Mouse (Mus musculus): ENCODE data around the gene Zmiz1. TPM values are rescaled to one million over a fixed set of nuclear protein-coding genes. Genes with fewer than 3 reads are reported as not detected.
A peak's percentile ranks its signal among the peaks of the same experiment; 100 is the strongest.

Zmiz1 gene
- polyA plus RNA-seq, 1 experiment from 2014 or later, result 44.3 TPM

DNA sequence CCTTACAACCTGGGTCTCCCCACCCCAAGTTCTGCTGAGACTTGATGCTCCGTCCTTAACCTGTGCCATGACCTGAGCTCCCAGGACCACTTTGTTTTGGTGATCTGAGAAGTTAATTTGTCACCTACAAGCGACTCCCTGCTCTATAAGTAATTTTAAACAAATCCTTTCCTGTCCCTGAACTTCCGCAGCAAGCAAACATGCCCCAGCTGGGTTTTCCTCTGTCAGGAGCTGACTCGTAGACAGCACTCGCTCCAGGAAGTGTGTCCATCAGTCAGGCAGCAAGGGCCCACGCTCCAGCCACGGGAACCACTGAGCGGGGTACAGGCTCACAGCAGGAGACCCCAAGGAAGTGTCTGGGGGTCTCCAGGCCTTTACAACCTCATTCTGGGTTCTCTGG is 98.0 kb downstream of the Zmiz1 start:
- 29% methylated on average over 8 of the region's 8 CpGs for WGBS
- no peaks in the 10 kb centered on the region for H3K27me3 ChIP-seq
- peaks cover 68% of the 10 kb centered on the region for H3K4me1 ChIP-seq
- H3K4me3 ChIP-seq, result no peak overlapping the region
- peaks cover 20% of the 10 kb centered on the region for H3K36me3 ChIP-seq
- H3K9ac ChIP-seq, result no peak overlapping the region
- no peaks in the 10 kb centered on the region for H3K9me3 ChIP-seq
- peak overlapping the region; percentile 62 for H3K27ac ChIP-seq
- no peak for ATAC-seq (ENCODE audit: insufficient number of reproducible peaks, insufficient read depth, low FRiP score, low TSS enrichment, low read depth)
- no peak overlapping the region for H3K4me2 ChIP-seq

DNA sequence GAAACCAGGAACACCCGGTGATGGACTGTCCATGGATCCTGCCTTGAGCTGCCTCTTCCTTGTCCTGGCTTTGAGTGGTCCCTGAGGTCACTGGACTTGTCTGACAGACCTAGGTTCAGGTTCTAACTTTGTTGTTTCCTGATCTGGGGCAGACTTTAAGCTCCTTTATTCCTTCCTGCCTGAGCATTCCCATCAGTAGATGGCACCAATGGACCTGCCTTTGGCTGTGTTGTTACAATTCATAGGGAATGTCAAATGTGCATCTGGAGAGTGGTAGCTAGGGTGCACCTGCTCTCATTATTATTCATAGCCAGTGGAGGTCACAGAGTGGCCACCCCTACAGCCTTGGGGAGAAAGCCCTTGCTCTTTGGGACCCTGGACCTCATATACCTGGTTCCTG is 99.5 kb downstream of the Zmiz1 start:
- H3K4me1 ChIP-seq, result peaks cover 65% of the 10 kb centered on the region
- no peaks in the 10 kb centered on the region for H3K9me3 ChIP-seq
- WGBS, result 80% methylated on average over 1 of the region's 1 CpGs
- no peak overlapping the region for H3K27ac ChIP-seq
- H3K36me3 ChIP-seq, result peaks cover 20% of the 10 kb centered on the region
- no peak overlapping the region for H3K4me3 ChIP-seq
- H3K4me2 ChIP-seq, result no peak overlapping the region
- H3K27me3 ChIP-seq, result no peaks in the 10 kb centered on the region
- H3K9ac ChIP-seq, result no peak overlapping the region
- ATAC-seq (ENCODE audit: insufficient number of reproducible peaks, insufficient read depth, low FRiP score, low TSS enrichment, low read depth), result no peak

DNA sequence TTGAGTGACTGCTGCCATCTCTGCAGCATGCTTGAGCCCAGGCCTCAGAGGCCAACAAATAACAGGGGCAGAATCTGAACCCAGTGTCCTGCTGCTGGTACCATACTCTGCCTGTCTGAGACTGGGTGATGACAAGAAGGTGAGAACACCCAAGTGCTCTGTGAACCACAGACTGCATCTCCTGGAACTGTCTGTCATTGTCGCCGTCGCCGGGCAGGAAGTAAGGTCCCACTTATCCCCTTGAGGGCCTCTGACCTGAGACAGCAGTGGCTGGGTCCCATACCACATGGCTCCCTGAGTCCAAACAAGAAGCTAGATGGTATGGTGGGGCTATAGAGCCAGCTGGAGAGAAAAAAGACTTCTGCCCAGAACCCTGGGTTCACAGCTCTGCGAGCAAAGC is 100.9 kb downstream of the Zmiz1 start:
- no peak overlapping the region for H3K4me2 ChIP-seq
- H3K27me3 ChIP-seq, result no peaks in the 10 kb centered on the region
- H3K27ac ChIP-seq, result no peak overlapping the region
- no peak overlapping the region for H3K4me3 ChIP-seq
- H3K4me1 ChIP-seq, result peaks cover 66% of the 10 kb centered on the region
- no peaks in the 10 kb centered on the region for H3K9me3 ChIP-seq
- H3K9ac ChIP-seq, result no peak overlapping the region
- peaks cover 26% of the 10 kb centered on the region for H3K36me3 ChIP-seq
- 80% methylated on average over 5 of the region's 5 CpGs for WGBS
- no peak for ATAC-seq (ENCODE audit: insufficient number of reproducible peaks, insufficient read depth, low FRiP score, low TSS enrichment, low read depth)

GRCm38 (mm10) chr14:25560841-25561240 is 101.9 kb downstream of the Zmiz1 start:
- H3K4me3 ChIP-seq, result no peak overlapping the region
- no peak overlapping the region for H3K4me2 ChIP-seq
- no peaks in the 10 kb centered on the region for H3K9me3 ChIP-seq
- H3K27ac ChIP-seq, result no peak overlapping the region
- no peaks in the 10 kb centered on the region for H3K27me3 ChIP-seq
- H3K9ac ChIP-seq, result 0 out of 2 replicates have a peak overlapping the region, but pooled peaks have one; percentile 2
- H3K36me3 ChIP-seq, result peaks cover 26% of the 10 kb centered on the region
- WGBS, result 92% methylated on average over 3 of the region's 3 CpGs
- H3K4me1 ChIP-seq, result peaks cover 66% of the 10 kb centered on the region
- ATAC-seq (ENCODE audit: insufficient number of reproducible peaks, insufficient read depth, low FRiP score, low TSS enrichment, low read depth), result no peak

- peaks cover 26% of the 10 kb centered on the region for H3K36me3 ChIP-seq
- ATAC-seq (ENCODE audit: insufficient number of reproducible peaks, insufficient read depth, low FRiP score, low TSS enrichment, low read depth), result no peak
- 0 out of 2 replicates have a peak overlapping the region, but pooled peaks have one; percentile 2 for H3K9ac ChIP-seq
- no peaks in the 10 kb centered on the region for H3K9me3 ChIP-seq
- no peaks in the 10 kb centered on the region for H3K27me3 ChIP-seq
- 0 out of 2 replicates have a peak overlapping the region, but pooled peaks have one; percentile 39 for H3K27ac ChIP-seq
- H3K4me3 ChIP-seq, result no peak overlapping the region
- no peak overlapping the region for H3K4me2 ChIP-seq
- H3K4me1 ChIP-seq, result peaks cover 64% of the 10 kb centered on the region
- WGBS, result 15% methylated on average over 1 of the region's 1 CpGs
Measured at GRCm38 (mm10) chr14:25561716-25562115, 102.7 kb downstream of the Zmiz1 start.

GRCm38 (mm10) chr14:25562447-25562846 is 103.5 kb downstream of the Zmiz1 start:
- Histone ChIP-seq H3K27ac (0 out of 2 replicates have a peak overlapping the region, but pooled peaks have one; percentile 7), H3K27me3 (no peaks in the 10 kb centered on the region), H3K36me3 (peaks cover 32% of the 10 kb centered on the region), H3K4me3 (no peak overlapping the region), H3K4me1 (peaks cover 63% of the 10 kb centered on the region), H3K4me2 (no peak overlapping the region), H3K9ac (no peak overlapping the region), H3K9me3 (no peaks in the 10 kb centered on the region)
- 78% methylated on average over 4 of the region's 4 CpGs for WGBS
- ATAC-seq (ENCODE audit: insufficient number of reproducible peaks, insufficient read depth, low FRiP score, low TSS enrichment, low read depth), result no peak

GRCm38 (mm10) chr14:25562909-25563308 is 103.9 kb downstream of the Zmiz1 start:
- peaks cover 33% of the 10 kb centered on the region for H3K36me3 ChIP-seq
- H3K4me1 ChIP-seq, result peaks cover 60% of the 10 kb centered on the region
- H3K27ac ChIP-seq, result 0 out of 2 replicates have a peak overlapping the region, but pooled peaks have one; percentile 7
- ATAC-seq (ENCODE audit: insufficient number of reproducible peaks, insufficient read depth, low FRiP score, low TSS enrichment, low read depth), result no peak
- H3K9me3 ChIP-seq, result no peaks in the 10 kb centered on the region
- no peak overlapping the region for H3K4me2 ChIP-seq
- H3K9ac ChIP-seq, result no peak overlapping the region
- no peak overlapping the region for H3K4me3 ChIP-seq
- 72% methylated on average over 7 of the region's 7 CpGs for WGBS
- no peaks in the 10 kb centered on the region for H3K27me3 ChIP-seq

DNA sequence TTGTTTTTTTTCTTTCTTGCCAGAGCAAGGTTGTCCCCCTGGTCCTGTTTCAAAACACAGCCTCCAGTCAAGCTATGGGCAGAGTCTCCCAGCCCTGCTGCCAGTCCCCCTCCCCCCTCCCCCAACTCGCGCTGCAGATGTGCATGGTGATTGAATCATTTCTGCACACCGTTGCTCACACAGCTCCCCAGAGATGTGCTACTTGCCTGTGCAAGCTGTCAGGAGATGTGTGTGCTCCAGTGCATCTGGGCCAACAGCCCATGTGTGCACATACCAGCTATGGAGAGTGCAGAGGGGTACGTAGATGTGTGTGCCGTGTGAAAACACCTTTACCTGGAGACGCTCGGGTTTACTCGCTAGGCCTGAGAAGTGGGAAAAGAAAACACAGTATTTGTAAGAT is 105.6 kb downstream of the Zmiz1 start:
- Histone ChIP-seq H3K9me3 (no peaks in the 10 kb centered on the region), H3K27me3 (no peaks in the 10 kb centered on the region), H3K36me3 (peaks cover 26% of the 10 kb centered on the region), H3K27ac (peak overlapping the region; percentile 71), H3K4me1 (peaks cover 60% of the 10 kb centered on the region), H3K4me3 (no peak overlapping the region), H3K4me2 (no peak overlapping the region), H3K9ac (no peak overlapping the region)
- WGBS, result 51% methylated on average over 8 of the region's 8 CpGs
- ATAC-seq (ENCODE audit: insufficient number of reproducible peaks, insufficient read depth, low FRiP score, low TSS enrichment, low read depth), result no peak

- H3K4me2 ChIP-seq, result no peak overlapping the region
- H3K4me3 ChIP-seq, result no peak overlapping the region
- peaks cover 19% of the 10 kb centered on the region for H3K36me3 ChIP-seq
- no peaks in the 10 kb centered on the region for H3K27me3 ChIP-seq
- no peaks in the 10 kb centered on the region for H3K9me3 ChIP-seq
- 0 out of 2 replicates have a peak overlapping the region, but pooled peaks have one; percentile 21 for H3K9ac ChIP-seq
- H3K27ac ChIP-seq, result peak overlapping the region; percentile 71
- 0 out of 2 replicates have a peak, but pooled peaks have one; percentile 23 for ATAC-seq (ENCODE audit: insufficient number of reproducible peaks, insufficient read depth, low FRiP score, low TSS enrichment, low read depth)
- WGBS, result 27% methylated on average over 11 of the region's 11 CpGs
- H3K4me1 ChIP-seq, result peaks cover 53% of the 10 kb centered on the region
Measured at GRCm38 (mm10) chr14:25565344-25566088, 106.5 kb downstream of the Zmiz1 start.

- Histone ChIP-seq H3K27me3 (no peaks in the 10 kb centered on the region), H3K27ac (no peak overlapping the region), H3K9me3 (no peaks in the 10 kb centered on the region), H3K9ac (no peak overlapping the region), H3K4me3 (no peak overlapping the region), H3K4me1 (peaks cover 37% of the 10 kb centered on the region), H3K36me3 (peaks cover 19% of the 10 kb centered on the region), H3K4me2 (no peak overlapping the region)
- no peak for ATAC-seq (ENCODE audit: insufficient number of reproducible peaks, insufficient read depth, low FRiP score, low TSS enrichment, low read depth)
- 46% methylated on average over 3 of the region's 3 CpGs for WGBS
Measured at GRCm38 (mm10) chr14:25567245-25567644, 108.3 kb downstream of the Zmiz1 start.

DNA sequence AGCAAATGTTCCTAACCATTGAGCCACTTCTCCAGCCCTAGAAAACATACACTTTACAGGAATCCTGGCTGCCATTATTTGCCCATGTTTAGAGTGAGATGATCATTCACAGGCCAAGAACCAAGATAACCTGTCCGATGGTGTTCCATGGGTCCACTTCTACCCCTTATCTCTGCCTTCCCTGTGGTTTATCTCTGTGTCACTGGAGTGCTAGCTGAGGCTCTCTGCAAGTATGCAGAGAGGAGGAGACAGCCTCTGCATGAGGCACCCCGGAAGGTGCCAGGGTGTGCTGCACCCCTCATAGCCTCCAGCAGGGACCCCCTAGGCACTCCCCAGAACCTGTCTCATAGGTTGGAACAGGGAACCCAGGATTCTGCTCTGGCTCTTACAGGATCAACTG is 108.9 kb downstream of the Zmiz1 start:
- Histone ChIP-seq H3K27me3 (no peaks in the 10 kb centered on the region), H3K4me3 (no peak overlapping the region), H3K9ac (no peak overlapping the region), H3K4me1 (peaks cover 35% of the 10 kb centered on the region), H3K4me2 (no peak overlapping the region), H3K36me3 (peaks cover 25% of the 10 kb centered on the region), H3K27ac (no peak overlapping the region), H3K9me3 (no peaks in the 10 kb centered on the region)
- no peak for ATAC-seq (ENCODE audit: insufficient number of reproducible peaks, insufficient read depth, low FRiP score, low TSS enrichment, low read depth)
- 92% methylated on average over 2 of the region's 2 CpGs for WGBS
